Comparison of ENCODE assay signal across 26 mouse cellular contexts in the genomic region with DNA sequence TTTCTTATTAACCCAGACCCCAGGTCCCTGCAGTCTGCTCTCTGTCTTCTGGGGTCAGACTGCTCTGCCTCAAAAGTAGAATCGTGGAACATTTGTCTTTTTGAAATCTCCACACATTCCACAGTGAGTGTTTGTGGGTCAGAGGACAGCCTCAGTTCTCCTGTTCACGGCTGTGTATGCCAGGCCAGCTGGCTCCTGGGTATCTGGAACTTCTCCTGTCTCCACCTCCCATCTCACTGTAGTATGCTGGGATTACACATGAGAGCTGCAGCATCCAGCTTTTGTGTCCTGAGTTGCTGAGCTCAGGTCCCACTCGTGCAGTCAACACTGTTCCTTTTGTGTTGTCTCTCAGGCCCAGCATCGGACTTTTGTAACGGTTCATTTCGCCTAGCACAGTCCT. TPM values are rescaled to one million over a fixed set of nuclear protein-coding genes. Genes with fewer than 3 reads are reported as not detected.
DNase-seq lines count a peak whose midpoint lies in the region; ATAC-seq and TF ChIP-seq lines count a peak whose summit lies in the region.
"Had no signal": no experiment of that assay in that cellular context is flagged by ENCODE, and none has a peak within 500 bp of the region (broad histone marks: within the 10 kb centered on the region; RNA-seq: fewer than 3 reads in every experiment).

No protein-coding gene starts in this region.

- H3K9ac ChIP-seq in lung, embryonic 14.5 days: no peak overlapping the region; the same call in 1 of the 2 replicates
- H3K9ac ChIP-seq: embryonic facial prominence, embryonic 12.5 days; embryonic facial prominence, embryonic 15.5 days; forebrain, embryonic 13.5 days; heart, embryonic 12.5 days; heart, embryonic 15.5 days; hindbrain, embryonic 12.5 days; hindbrain, embryonic 15.5 days had no signal

- 79% methylated on average over 6 of the region's 6 CpGs for WGBS in heart, embryonic 10.5 days
- WGBS in lung, embryonic 14.5 days: 54% methylated on average over 6 of the region's 6 CpGs
- whole genome bisulfite sequencing in embryonic facial prominence, embryonic 10.5 days: 89% methylated on average over 6 of the region's 6 CpGs

- no peaks in the 10 kb centered on the region for H3K9me3 ChIP-seq in heart, embryonic 10.5 days
- no peaks in the 10 kb centered on the region for H3K9me3 ChIP-seq in lung, embryonic 14.5 days (ENCODE audit: low read depth, low read length)
- H3K9me3 ChIP-seq in embryonic facial prominence, embryonic 10.5 days: no peaks in the 10 kb centered on the region
- H3K9me3 ChIP-seq: embryonic facial prominence, embryonic 12.5 days; embryonic facial prominence, embryonic 15.5 days; forebrain, embryonic 13.5 days; heart, embryonic 12.5 days; heart, embryonic 15.5 days; hindbrain, embryonic 12.5 days; hindbrain, embryonic 15.5 days had no signal

- TF ChIP-seq CTCF in lung, embryonic 14.5 days (IDR thresholded peaks at IDR 0.05; ENCODE audit: low read depth): no peak

- H3K4me3 ChIP-seq in heart, embryonic 10.5 days: no peak overlapping the region
- no peak overlapping the region for H3K4me3 ChIP-seq in lung, embryonic 14.5 days (ENCODE audit: low read depth, low read length)
- H3K4me3 ChIP-seq in embryonic facial prominence, embryonic 10.5 days: no peak overlapping the region
- H3K4me3 ChIP-seq: embryonic facial prominence, embryonic 12.5 days; embryonic facial prominence, embryonic 15.5 days; forebrain, embryonic 13.5 days; heart, embryonic 12.5 days; heart, embryonic 15.5 days; hindbrain, embryonic 12.5 days; hindbrain, embryonic 15.5 days had no signal

- DNase-seq in heart, embryonic 10.5 days (ENCODE audit: low spot score): peak; percentile 70
- DNase-seq in heart, postnatal 25 days (ENCODE audit: low spot score): no peak
- no peak for DNase-seq in lung, embryonic 14.5 days
- DNase-seq in lung, postnatal 25 days (ENCODE audit: low spot score): no peak
- peak; percentile 53 for DNase-seq in adipocyte (ENCODE audit: low spot score)
- DNase-seq in embryonic facial prominence, embryonic 10.5 days (ENCODE audit: low spot score): no peak
- DNase-seq in left cerebral cortex, adult 8-10 months (ENCODE audit: low spot score in 2 of 2): no peak
- DNase-seq: adrenal gland, adult 8-10 months; adrenal gland, postnatal 25 days; cerebellum, adult 11-12 months; cerebellum, adult 8-10 months; cerebellum, postnatal 14 days; gastrocnemius, postnatal 10 days; gastrocnemius, postnatal 36 days; heart, postnatal 10 days had no signal

- no peaks in the 10 kb centered on the region for H3K27me3 ChIP-seq in heart, embryonic 10.5 days (ENCODE audit: insufficient read depth, poor library complexity, severe bottlenecking)
- no peaks in the 10 kb centered on the region for H3K27me3 ChIP-seq in lung, embryonic 14.5 days (ENCODE audit: insufficient read depth, low read length)
- H3K27me3 ChIP-seq in embryonic facial prominence, embryonic 10.5 days (replicated peaks; ENCODE audit: low read depth, poor library complexity, severe bottlenecking): no peaks in the 10 kb centered on the region
- H3K27me3 ChIP-seq: embryonic facial prominence, embryonic 12.5 days; embryonic facial prominence, embryonic 15.5 days; forebrain, embryonic 13.5 days; heart, embryonic 12.5 days; heart, embryonic 15.5 days; hindbrain, embryonic 12.5 days; hindbrain, embryonic 15.5 days had no signal

- peaks cover 22% of the 10 kb centered on the region for H3K4me1 ChIP-seq in heart, embryonic 10.5 days
- peaks cover 6% of the 10 kb centered on the region; the same call in 1 of the 2 replicates for H3K4me1 ChIP-seq in lung, embryonic 14.5 days (ENCODE audit: insufficient read depth)
- H3K4me1 ChIP-seq in embryonic facial prominence, embryonic 10.5 days: no peaks in the 10 kb centered on the region; the same call in 1 of the 2 replicates
- H3K4me1 ChIP-seq: embryonic facial prominence, embryonic 15.5 days; forebrain, embryonic 13.5 days; hindbrain, embryonic 12.5 days; hindbrain, embryonic 15.5 days had no signal

- ATAC-seq in lung, embryonic 14.5 days (ENCODE audit: insufficient read depth): no peak
- ATAC-seq: CD4-positive, CD25-positive, alpha-beta regulatory T cell, adult 4 months; forebrain, embryonic 13.5 days; forebrain, embryonic 16.5 days had no signal

- H3K36me3 ChIP-seq in heart, embryonic 10.5 days: no peaks in the 10 kb centered on the region
- H3K36me3 ChIP-seq in lung, embryonic 14.5 days (ENCODE audit: insufficient read depth): no peaks in the 10 kb centered on the region
- peaks cover 7% of the 10 kb centered on the region; the same call in 1 of the 2 replicates for H3K36me3 ChIP-seq in embryonic facial prominence, embryonic 10.5 days (replicated peaks)
- H3K36me3 ChIP-seq: embryonic facial prominence, embryonic 12.5 days; embryonic facial prominence, embryonic 15.5 days; heart, embryonic 12.5 days; heart, embryonic 15.5 days; hindbrain, embryonic 15.5 days had no signal

- no peak overlapping the region for H3K4me2 ChIP-seq in lung, embryonic 14.5 days
- H3K4me2 ChIP-seq: embryonic facial prominence, embryonic 12.5 days; embryonic facial prominence, embryonic 15.5 days; forebrain, embryonic 13.5 days; heart, embryonic 12.5 days; heart, embryonic 15.5 days; hindbrain, embryonic 12.5 days; hindbrain, embryonic 15.5 days had no signal

- intact Hi-C loops in heart, postnatal 25 days (cut with DNase I): loop anchor here (10.0 kb wide), 1 partner anchor 210 kb away; no protein-coding TSS in a partner anchor

- 0 out of 2 replicates have a peak overlapping the region, but pooled peaks have one; percentile 36 for H3K27ac ChIP-seq in heart, embryonic 10.5 days
- H3K27ac ChIP-seq in lung, embryonic 14.5 days (ENCODE audit: low read depth): 0 out of 2 replicates have a peak overlapping the region, but pooled peaks have one; percentile 18
- peak overlapping the region; percentile 10; the same call in 1 of the 2 replicates for H3K27ac ChIP-seq in embryonic facial prominence, embryonic 10.5 days (replicated peaks)
- H3K27ac ChIP-seq: embryonic facial prominence, embryonic 12.5 days; embryonic facial prominence, embryonic 15.5 days; forebrain, embryonic 13.5 days; heart, embryonic 15.5 days; hindbrain, embryonic 12.5 days; hindbrain, embryonic 15.5 days had no signal

RNA-seq across cellular contexts. Expression of a gene that starts 9.3 kb away (rescaled TPM):
- 0.34 TPM in 1 of 2 replicates, not detected in the other for polyA plus RNA-seq in heart, embryonic 10.5 days (2016; fragmentation: Nextera tagmentation; extraction: Ambion mirVana)
- under 1 TPM; 0.28 to 0.29 TPM for total RNA-seq in heart, postnatal 25 days (2021)
- polyA plus RNA-seq in lung, embryonic 14.5 days (2014; fragmentation: Nextera tagmentation; extraction: Ambion mirVana): 0.28 and 0.47 TPM in 2 replicates
- polyA plus RNA-seq in embryonic facial prominence, embryonic 10.5 days (2016; fragmentation: Nextera tagmentation; extraction: Ambion mirVana): 0.22 TPM in 1 of 2 replicates, not detected in the other
- total RNA-seq in left cerebral cortex, adult 8-10 months (2022): not detected
- total RNA-seq: gastrocnemius, adult 18-20 months; gastrocnemius, postnatal 10 days; gastrocnemius, postnatal 36 days had no signal
- polyA plus RNA-seq: brain, embryonic 14.5 days; hindbrain, embryonic 12.5 days had no signal

RNA-seq across cellular contexts. Expression of a gene that starts 40.1 kb away (rescaled TPM):
- 1.6 and 2.3 TPM in 2 replicates for polyA plus RNA-seq in heart, embryonic 10.5 days (2016; fragmentation: Nextera tagmentation; extraction: Ambion mirVana)
- 1 to 10 TPM; 1.4 to 1.6 TPM for total RNA-seq in heart, postnatal 25 days (2021)
- 2.9 and 3.6 TPM in 2 replicates for polyA plus RNA-seq in lung, embryonic 14.5 days (2014; fragmentation: Nextera tagmentation; extraction: Ambion mirVana)
- polyA plus RNA-seq in embryonic facial prominence, embryonic 10.5 days (2016; fragmentation: Nextera tagmentation; extraction: Ambion mirVana): 2.4 and 2.9 TPM in 2 replicates
- total RNA-seq in left cerebral cortex, adult 8-10 months (2022): 1 to 10 TPM in 2 of 4 experiments, under 1 TPM in 2; 0.44 to 2.6 (median 1.2) TPM

RNA-seq across cellular contexts. Expression of a gene that starts 46.5 kb away (rescaled TPM):
- polyA plus RNA-seq in heart, embryonic 10.5 days (2016; fragmentation: Nextera tagmentation; extraction: Ambion mirVana): 63.4 and 68.7 TPM in 2 replicates
- total RNA-seq in heart, postnatal 25 days (2021): 10 to 100 TPM; 25.9 to 27.4 TPM
- 61.1 and 65.0 TPM in 2 replicates for polyA plus RNA-seq in lung, embryonic 14.5 days (2014; fragmentation: Nextera tagmentation; extraction: Ambion mirVana)
- 70.5 and 73.4 TPM in 2 replicates for polyA plus RNA-seq in embryonic facial prominence, embryonic 10.5 days (2016; fragmentation: Nextera tagmentation; extraction: Ambion mirVana)
- 10 to 100 TPM; 32.5 to 38.1 (median 34.9) TPM for total RNA-seq in left cerebral cortex, adult 8-10 months (2022)

Comparison
In these comparisons a context has a peak if more than half of its experiments do, and no peak if none do; other contexts are left out.
1. DNase-seq: peak in heart, embryonic 10.5 days (single experiment) and adipocyte (single experiment); none in heart, postnatal 25 days (single experiment), lung, embryonic 14.5 days (single experiment), lung, postnatal 25 days (single experiment), embryonic facial prominence, embryonic 10.5 days (single experiment) and left cerebral cortex, adult 8-10 months (0 of 2).
2. Peak in every context shown above with its lines, with median percentiles within 50 percentile points of each other: H3K27ac ChIP-seq.